Mouse (Mus musculus): Measurements from ENCODE around the gene Lrrc55. TPM values are rescaled to one million over a fixed set of nuclear protein-coding genes. Genes with fewer than 3 reads are reported as not detected.

Lrrc55 gene
- total RNA-seq, 4 experiments from 2014 or later = 0.24 to 0.63 (median 0.31) TPM

DNA sequence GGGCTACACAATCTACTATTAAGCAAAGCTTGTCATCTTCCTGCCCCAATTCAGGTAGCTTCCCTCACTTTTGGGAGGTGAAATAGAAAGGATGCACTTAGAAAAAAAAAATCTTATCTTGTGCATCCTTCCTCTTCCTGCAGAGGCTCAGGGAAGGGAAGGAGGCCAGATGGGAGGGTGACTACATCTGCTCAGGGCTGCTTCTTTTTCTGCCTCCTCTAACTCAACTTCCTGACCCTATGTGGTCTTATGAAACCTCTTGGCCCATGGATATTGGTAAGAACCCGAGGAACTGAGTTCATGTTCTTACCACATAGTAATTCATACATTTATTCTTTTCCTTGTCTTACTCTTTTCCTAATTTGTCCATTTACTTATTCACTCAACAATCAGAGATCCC is 61.9 kb downstream of the Lrrc55 start:
- no peak for DNase-seq (ENCODE audit: low spot score in 2 of 2)

DNA sequence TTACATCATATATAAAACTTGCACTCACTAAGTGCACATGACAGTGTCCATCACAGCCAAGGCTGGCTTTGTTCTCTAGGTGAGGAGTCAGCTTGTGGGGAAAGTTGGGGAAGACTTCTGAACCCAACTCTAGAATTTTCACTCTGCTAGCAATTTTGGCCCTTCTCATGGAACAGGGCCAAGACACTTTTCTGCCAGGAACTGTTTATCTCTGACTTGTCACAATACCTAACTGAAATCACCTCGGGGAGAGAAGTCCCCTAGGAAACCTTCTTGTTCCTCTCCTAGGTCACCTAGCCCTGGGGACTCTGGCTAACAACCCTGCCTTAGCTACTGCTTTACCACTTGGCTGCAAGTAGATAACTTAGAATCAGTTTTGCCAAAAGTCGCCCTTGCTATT is 64.8 kb downstream of the Lrrc55 start:
- DNase-seq (ENCODE audit: low spot score in 2 of 2) = no peak

DNA sequence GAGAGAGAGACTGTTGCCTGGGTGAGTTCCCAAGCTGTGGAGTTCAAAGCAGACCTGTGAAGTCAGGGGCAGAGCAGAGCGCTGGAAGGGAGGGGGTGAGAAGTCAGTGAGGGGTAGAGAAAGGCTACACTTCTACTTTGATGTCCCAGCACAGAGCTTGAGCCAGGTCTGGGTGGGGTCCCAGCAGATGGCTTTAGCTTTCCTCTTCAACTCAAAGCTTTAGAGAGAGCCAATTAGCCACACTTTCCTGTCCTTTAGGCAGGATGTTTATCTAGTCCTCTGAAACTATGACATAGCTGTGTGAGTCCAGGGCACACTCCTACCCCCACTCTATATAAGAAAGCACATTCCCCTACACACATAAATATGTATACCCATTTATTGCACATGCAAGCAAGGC is 65.3 kb downstream of the Lrrc55 start:
- no peak for DNase-seq (ENCODE audit: low spot score in 2 of 2)

DNA sequence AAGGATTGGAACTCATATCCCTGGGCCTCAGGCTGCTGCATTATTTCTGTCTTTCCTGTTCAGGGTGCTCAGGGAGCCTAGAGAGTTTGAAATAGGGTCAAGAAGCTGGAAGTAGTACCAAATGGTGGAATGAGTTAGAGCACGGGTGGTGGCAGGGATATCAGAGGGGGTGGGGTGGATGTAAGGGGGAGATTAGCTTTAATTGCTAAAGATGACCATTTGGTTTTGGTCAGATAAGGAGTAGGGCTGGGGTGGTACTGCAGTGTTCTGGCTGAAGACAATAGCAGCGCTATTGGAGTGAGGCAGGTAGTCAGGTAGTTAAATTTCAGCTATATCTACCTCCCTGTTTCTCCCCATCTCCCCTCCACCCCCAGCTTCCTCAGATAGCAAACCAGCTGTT is 65.8 kb downstream of the Lrrc55 start:
- DNase-seq (ENCODE audit: low spot score in 2 of 2) = no peak

DNA sequence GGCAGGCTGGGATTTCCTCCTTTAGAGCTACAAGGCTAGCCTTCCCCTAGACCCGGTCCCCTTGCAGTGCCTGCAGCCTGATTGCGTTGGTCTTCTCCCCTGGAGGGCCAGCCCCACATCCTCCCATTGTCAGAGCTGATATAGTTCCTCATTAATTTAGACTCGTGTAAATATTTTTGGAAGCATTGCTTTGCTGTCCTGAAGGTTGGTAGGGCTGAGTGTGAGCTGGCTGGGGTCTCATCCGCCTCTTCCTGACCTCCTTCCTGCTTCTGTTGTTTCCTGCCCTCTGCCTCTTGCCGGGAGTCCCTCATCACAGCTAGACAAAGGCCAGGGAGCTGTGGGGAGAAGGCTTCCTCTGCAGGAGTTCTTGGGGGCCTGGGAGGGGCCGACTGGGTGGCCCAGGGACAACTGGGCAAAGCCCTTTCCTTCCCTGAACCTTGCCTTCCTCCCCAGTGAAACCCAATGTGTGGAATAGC is 67.5 kb downstream of the Lrrc55 start:
- DNase-seq (ENCODE audit: low spot score in 2 of 2) = no peak

DNA sequence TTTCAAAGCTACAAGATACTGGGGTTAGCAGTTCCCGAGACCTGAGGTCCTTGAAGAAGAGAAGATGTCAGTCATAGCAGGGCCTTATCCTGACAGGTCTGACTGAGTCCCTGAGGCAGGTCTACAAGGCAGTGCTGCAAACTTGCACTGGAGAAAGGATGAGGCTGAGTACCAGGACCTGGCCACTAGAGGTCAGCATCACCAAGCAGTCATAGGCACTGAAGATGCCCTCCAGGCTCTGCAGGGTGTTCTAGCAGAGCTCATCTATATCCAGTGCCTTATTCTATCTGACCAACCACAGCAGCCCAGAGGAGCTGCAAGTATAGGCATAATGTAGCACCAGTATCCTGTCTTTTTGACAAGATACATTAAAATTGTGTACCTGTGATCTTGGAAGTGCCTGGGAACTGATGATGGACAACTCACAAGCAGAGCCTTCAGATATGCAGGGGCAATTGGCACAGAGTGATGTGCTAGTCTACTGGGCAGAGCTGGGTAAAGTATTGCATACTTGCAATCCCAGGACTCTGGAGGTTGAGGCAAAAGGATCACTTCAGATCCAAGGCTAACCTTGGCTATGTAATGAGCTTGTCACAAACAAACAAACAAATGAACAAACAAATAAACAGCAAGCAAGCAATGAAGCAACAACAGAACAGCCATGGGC is 73.0 kb downstream of the Lrrc55 start:
- peak; percentile 22 to 31 for DNase-seq (ENCODE audit: low spot score in 2 of 2)

DNA sequence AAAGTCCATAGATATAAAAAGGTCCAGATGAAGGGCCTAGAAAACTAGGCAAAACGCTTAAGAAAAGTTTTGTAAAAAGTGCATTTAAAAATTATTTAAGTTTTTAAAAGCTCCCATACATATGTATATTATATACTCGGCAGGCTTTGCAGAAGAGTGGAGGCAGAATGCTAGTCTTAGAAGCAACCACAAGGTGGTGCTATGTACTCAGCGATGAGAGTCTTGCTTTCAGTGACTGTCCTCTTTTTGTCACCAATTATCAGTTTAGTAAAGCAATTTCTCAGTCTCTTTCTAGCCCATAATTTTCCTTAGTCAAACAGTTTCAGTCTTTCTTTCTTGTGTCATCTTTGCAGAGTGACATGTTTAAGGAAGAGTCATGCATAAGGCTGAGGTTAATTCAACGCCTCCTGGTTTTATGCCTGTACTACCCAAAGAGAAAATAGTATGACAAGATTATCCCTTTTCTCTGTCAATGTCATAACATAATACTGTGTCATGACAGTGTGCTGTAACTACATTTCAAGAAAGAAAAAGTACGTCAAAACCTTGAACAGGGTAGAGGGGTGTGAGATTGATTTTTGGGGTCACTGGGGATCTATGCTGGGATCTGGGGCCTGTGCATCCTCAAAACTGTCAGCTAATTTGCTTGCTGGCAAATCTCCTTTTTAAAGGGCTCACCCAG is 73.7 kb downstream of the Lrrc55 start:
- no peak for DNase-seq (ENCODE audit: low spot score in 2 of 2)

Other genes starting within 250 kb of the Lrrc55 start
- gene Prg2, start 216.7 kb downstream of the Lrrc55 start, total RNA-seq (2022) = not detected
- gene Prg3, start 209.0 kb downstream of the Lrrc55 start, total RNA-seq (2022) = not detected
- gene Ssrp1, start 160.0 kb downstream of the Lrrc55 start, total RNA-seq (2022) = 10 to 100 TPM; 20.2 to 27.0 (median 23.5) TPM
- gene P2rx3, start 159.7 kb downstream of the Lrrc55 start, total RNA-seq (2022) = under 1 TPM; 0.44 to 0.72 (median 0.63) TPM
- gene Tnks1bp1, start 149.2 kb downstream of the Lrrc55 start, total RNA-seq (2022) = 10 to 100 TPM; 17.9 to 27.1 (median 23.5) TPM
- gene Aplnr, start 61.0 kb downstream of the Lrrc55 start, total RNA-seq (2022) = 1 to 10 TPM; 1.5 to 5.4 (median 2.6) TPM
- not detected for gene Olfr987, start 142.1 kb upstream of the Lrrc55 start, total RNA-seq (2022)
- gene Olfr988, start 166.0 kb upstream of the Lrrc55 start, total RNA-seq (2022) = not detected
- not detected for gene Olfr992, start 212.3 kb upstream of the Lrrc55 start, total RNA-seq (2022)
- gene Olfr993, start 217.7 kb upstream of the Lrrc55 start, total RNA-seq (2022) = not detected
- not detected for gene Olfr994, start 239.3 kb upstream of the Lrrc55 start, total RNA-seq (2022)
- not detected for gene Olfr995, start 246.4 kb upstream of the Lrrc55 start, total RNA-seq (2022)